Mouse (Mus musculus): ENCODE measurements around the gene Fuca1.
A peak's percentile ranks its signal among the peaks of the same experiment; 100 is the strongest.

- TF ChIP-seq CTCF (IDR thresholded peaks at IDR 0.05; ENCODE audit: borderline replicate concordance, insufficient read depth, low read length) (no peak), POLR2A (IDR thresholded peaks at IDR 0.05; ENCODE audit: low read depth, low read length) (peak; percentile 92)
Observed at GRCm38 (mm10) chr4:135873526-135874202, 46.9 kb upstream of the Fuca1 start, which contains the start of gene Pnrc2.

Measured in embryonic fibroblast, embryonic 13.5 days (primary cell).